Mouse (Mus musculus) hindbrain, embryonic 16.5 days (tissue): Measurements from ENCODE around the gene 1110065P20Rik. TPM values are rescaled to one million over a fixed set of nuclear protein-coding genes. Genes with fewer than 3 reads are reported as not detected.
A peak's percentile ranks its signal among the peaks of the same experiment; 100 is the strongest.

Experiments used
- ATAC-seq: fragments of 200-750 bp; cut with Nextera tagmentation; 2 replicates; pipeline ENCODE4 v1.8.0; 2017; ENCODE audit warnings: moderate TSS enrichment, moderate library complexity
- H3K27ac ChIP-seq: fragments of 300-500 bp; sonication (generic); 2 replicates; pipeline ENCODE4 v1.5.1; 2014; ENCODE audit warnings: low read depth, mild to moderate bottlenecking, control low read depth, low read length, moderate library complexity
- H3K27me3 ChIP-seq: fragments of 300-500 bp; sonication (generic); replicated peaks from 2 replicates; pipeline ENCODE4 v1.6.1; 2014; ENCODE audit warnings: low read length; ENCODE audit not compliant: control insufficient read depth, insufficient read depth
- H3K36me3 ChIP-seq: fragments of 300-500 bp; sonication (generic); 2 replicates; pipeline ENCODE4 v1.6.1; 2014; ENCODE audit warnings: mild to moderate bottlenecking, low read length, moderate library complexity, mixed read lengths; ENCODE audit not compliant: control insufficient read depth, insufficient read depth
- H3K4me1 ChIP-seq: fragments of 300-500 bp; sonication (generic); 2 replicates; pipeline ENCODE4 v1.6.1; 2014; ENCODE audit warnings: low read depth, low read length; ENCODE audit not compliant: control insufficient read depth, insufficient read depth
- H3K4me2 ChIP-seq: fragments of 300-500 bp; sonication (generic); 2 replicates; pipeline ENCODE4 v1.6.1; 2014; ENCODE audit warnings: mild to moderate bottlenecking, low read length, control low read depth, moderate library complexity
- H3K4me3 ChIP-seq: fragments of 300-500 bp; sonication (generic); 2 replicates; pipeline ENCODE4 v1.5.1; 2014; ENCODE audit warnings: mild to moderate bottlenecking, low read length, control low read depth, moderate library complexity
- H3K9ac ChIP-seq: fragments of 300-500 bp; sonication (generic); 2 replicates; pipeline ENCODE4 v1.6.1; 2014; ENCODE audit warnings: low read depth, mild to moderate bottlenecking, control low read depth, low read length, moderate library complexity
- H3K9me3 ChIP-seq: fragments of 300-500 bp; sonication (generic); 2 replicates; pipeline ENCODE4 v1.6.1; 2014; ENCODE audit warnings: mild to moderate bottlenecking, low read length, moderate library complexity; ENCODE audit not compliant: control insufficient read depth
- WGBS: fragments of 180-500 bp; shearing (Covaris S2); extraction: QIAGEN DNeasy Blood & Tissue Kit; methylation state at CpG from one replicate; pipeline ENCODE4 v1.1.7; 2014; 5-methylcytosine and 5-hydroxymethylcytosine counted together
- polyA plus RNA-seq: library from polyadenylated mRNA; unstranded; fragments of >200 nt; fragmentation: Nextera tagmentation; extraction: Ambion mirVana; gene quantifications from 2 replicates; pipeline ENCODE4 v1.2.1, GENCODE M21; 2015

1110065P20Rik gene
- polyA plus RNA-seq, 1 experiment from 2014 or later = 102 TPM

GRCm38 (mm10) chr4:124802309-124803260 is 48.4 kb downstream of the 1110065P20Rik start:
- Histone ChIP-seq H3K9ac (peak overlapping the region; percentile 89), H3K27ac (peak overlapping the region; percentile 93), H3K27me3 (no peaks in the 10 kb centered on the region), H3K4me3 (peak overlapping the region; percentile 82), H3K9me3 (no peaks in the 10 kb centered on the region), H3K36me3 (peaks cover 22% of the 10 kb centered on the region), H3K4me1 (peaks cover 11% of the 10 kb centered on the region), H3K4me2 (peak overlapping the region; percentile 93)
- peak; percentile 99 for ATAC-seq
- 2% methylated on average over 49 of the region's 53 CpGs for WGBS

GRCm38 (mm10) chr4:124801552-124802308 is 49.3 kb downstream of the 1110065P20Rik start, which contains the start of gene Mtf1:
Gene Mtf1, plus strand, starts transcription at chr4:124802104.
- peak; percentile 75 for ATAC-seq
- Histone ChIP-seq H3K27me3 (no peaks in the 10 kb centered on the region), H3K27ac (peak within 1 kb of the TSS; percentile 93), H3K4me1 (peaks cover 11% of the 10 kb centered on the region), H3K36me3 (peaks cover 19% of the 10 kb centered on the region), H3K4me2 (peak within 1 kb of the TSS; percentile 93), H3K9ac (peak within 1 kb of the TSS; percentile 89), H3K9me3 (no peaks in the 10 kb centered on the region), H3K4me3 (peak within 1 kb of the TSS; percentile 82)
- WGBS = 2% methylated on average over 21 of the region's 21 CpGs

Other genes starting within 250 kb of the 1110065P20Rik start
- 0.36 and 0.49 TPM in 2 replicates for gene 3100002H09Rik, start 240.4 kb downstream of the 1110065P20Rik start, polyA plus RNA-seq
- gene Pou3f1, start 194.4 kb downstream of the 1110065P20Rik start, polyA plus RNA-seq = 3.0 and 6.7 TPM in 2 replicates
- gene Utp11, start 157.6 kb downstream of the 1110065P20Rik start, polyA plus RNA-seq = 37.9 TPM in 2 replicates
- gene Fhl3, start 150.5 kb downstream of the 1110065P20Rik start, polyA plus RNA-seq = 1.5 and 2.1 TPM in 2 replicates
- gene Sf3a3, start 136.4 kb downstream of the 1110065P20Rik start, polyA plus RNA-seq = 86.1 and 93.2 TPM in 2 replicates
- gene Inpp5b, start 109.3 kb downstream of the 1110065P20Rik start, polyA plus RNA-seq = 18.4 and 23.7 TPM in 2 replicates
- gene Mtf1, start 49.1 kb downstream of the 1110065P20Rik start, polyA plus RNA-seq = 11.5 and 14.0 TPM in 2 replicates
- gene Yrdc, start 517 bp downstream of the 1110065P20Rik start, polyA plus RNA-seq = 42.6 and 43.0 TPM in 2 replicates
- gene Maneal, start 11.0 kb upstream of the 1110065P20Rik start, polyA plus RNA-seq = 10.5 and 10.6 TPM in 2 replicates
- gene Epha10, start 29.7 kb upstream of the 1110065P20Rik start, polyA plus RNA-seq = 10.9 and 12.3 TPM in 2 replicates
- 13.2 and 16.5 TPM in 2 replicates for gene 9930104L06Rik, start 85.9 kb upstream of the 1110065P20Rik start, polyA plus RNA-seq
- 32.2 and 37.2 TPM in 2 replicates for gene Cdca8, start 88.1 kb upstream of the 1110065P20Rik start, polyA plus RNA-seq
- gene Rspo1, start 135.2 kb upstream of the 1110065P20Rik start, polyA plus RNA-seq = 1.8 and 2.4 TPM in 2 replicates
- 85.7 and 88.9 TPM in 2 replicates for gene Gnl2, start 165.4 kb upstream of the 1110065P20Rik start, polyA plus RNA-seq
- gene Dnali1, start 214.5 kb upstream of the 1110065P20Rik start, polyA plus RNA-seq = 1.2 and 1.4 TPM in 2 replicates
- 20.6 and 22.0 TPM in 2 replicates for gene Snip1, start 215.5 kb upstream of the 1110065P20Rik start, polyA plus RNA-seq
- 147 and 151 TPM in 2 replicates for gene Meaf6, start 233.9 kb upstream of the 1110065P20Rik start, polyA plus RNA-seq